Mouse (Mus musculus): ENCODE results near the gene Zc3hc1.

GRCm38 (mm10) chr6:30332262-30332661, 58.6 kb downstream of the Zc3hc1 start:
- no peak for TF ChIP-seq CTCF (IDR thresholded peaks at IDR 0.05; ENCODE audit: low read depth)
- TF ChIP-seq EP300 (IDR thresholded peaks at IDR 0.05; ENCODE audit: low read depth), result no peak

Measured in liver, postnatal 0 days (tissue).